Mouse (Mus musculus) left cerebral cortex, postnatal 25 days (tissue): ENCODE data around the gene Tle1. TPM values are rescaled to one million over a fixed set of nuclear protein-coding genes. Genes with fewer than 3 reads are reported as not detected.

Experiments
- DNase-seq, 2 experiments: peaks; one replicate each; pipeline ENCODE4 v3.0.0; 2022; ENCODE audit warnings: low spot score in 2 of 2, mixed read lengths in 1 of 2
- intact Hi-C: fragments of 180-260 bp; cut with DNase I; formaldehyde crosslinking; loops from one replicate; pipeline ENCODE4 v1.15.1; 2025
- total RNA-seq, 2 experiments: library from RNA; stranded (reverse); gene quantifications; 2 replicates each; pipeline ENCODE4 v1.2.3; 2021

Gene Tle1
- total RNA-seq, 2 experiments from 2014 or later = 38.6 to 53.1 TPM

DNA sequence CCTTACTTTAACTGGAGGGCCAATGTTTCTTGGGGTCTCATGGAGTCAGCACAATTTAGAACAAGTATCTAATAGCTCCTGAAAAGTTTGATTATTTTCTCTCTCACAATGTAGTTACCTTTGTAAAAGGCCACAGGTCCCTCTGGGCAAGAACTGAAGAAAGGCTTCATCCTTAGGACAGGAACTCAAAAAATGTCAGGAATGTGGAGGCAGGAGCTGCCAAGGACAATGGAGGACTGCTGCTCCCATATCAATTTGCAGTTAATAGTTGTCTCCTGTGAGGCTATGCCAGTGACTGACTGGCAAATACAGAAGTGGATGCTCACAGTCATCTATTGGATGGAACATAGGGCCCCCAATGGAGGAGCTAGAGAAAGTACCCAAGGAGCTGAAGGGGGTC, 96.5 kb downstream of the Tle1 start:
- intact Hi-C loops = no loop called here

GRCm38 (mm10) chr4:72087811-72088210, 112.9 kb downstream of the Tle1 start:
- no peak for DNase-seq
- intact Hi-C loops = no loop called here

More for the DNA sequence above, 96.5 kb downstream of the Tle1 start:
- no peak for DNase-seq

- DNase-seq = no peak
- intact Hi-C loops = no loop called here
These were observed 131.6 kb downstream of the Tle1 start for GRCm38 (mm10) chr4:72069111-72069534.

DNA sequence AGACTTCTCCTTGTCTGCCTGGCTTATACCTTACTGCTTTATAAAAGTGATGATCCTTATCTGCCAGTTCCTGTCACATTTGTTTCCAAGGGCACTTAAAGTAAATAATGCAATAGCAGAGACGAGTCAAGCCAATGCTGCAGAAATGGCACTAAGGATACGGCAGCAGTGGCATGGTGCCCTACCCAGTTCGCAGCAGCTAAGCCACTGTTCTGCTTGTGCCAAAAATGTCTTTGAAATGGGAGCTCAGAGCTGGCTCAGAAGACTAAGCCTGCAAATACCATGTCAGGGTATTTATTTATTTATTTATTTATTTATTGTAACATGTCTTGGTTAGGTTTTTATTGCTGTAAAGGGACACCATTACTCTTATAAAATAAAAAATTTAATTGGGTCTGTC, 132.8 kb downstream of the Tle1 start:
- intact Hi-C loops = no loop called here

More for the DNA sequence above, 132.8 kb downstream of the Tle1 start:
- DNase-seq = no peak
